Mouse (Mus musculus): ENCODE results near the gene Fam102a.

DNA sequence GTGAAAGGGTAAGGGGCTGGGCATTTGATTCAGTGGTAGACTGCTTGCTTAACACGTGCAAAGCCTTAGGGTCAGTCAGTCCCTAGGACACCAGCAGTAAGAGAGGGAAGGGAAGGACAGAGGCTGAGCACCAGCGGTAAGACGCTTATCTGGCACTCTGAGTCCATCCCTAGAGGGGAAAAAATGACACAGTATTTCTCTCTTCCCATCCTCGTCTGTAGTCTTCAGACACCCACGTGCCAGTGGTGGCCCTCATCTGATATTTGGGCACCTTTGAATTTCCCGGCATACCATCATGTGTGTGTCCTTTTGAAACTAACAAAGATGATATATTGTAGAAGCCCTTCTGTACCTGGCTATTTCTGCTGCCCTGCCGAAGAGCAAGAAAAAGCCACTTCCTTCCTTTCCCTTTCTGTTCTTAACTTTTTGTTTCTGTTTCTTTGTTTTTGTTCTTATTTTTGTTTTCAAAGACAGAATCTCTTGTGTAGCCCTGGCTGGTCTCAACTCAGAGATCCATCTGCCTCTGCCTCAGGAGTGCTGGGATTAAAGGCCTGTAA, 18.5 kb downstream of the Fam102a start:
- no peak for TF ChIP-seq POLR2A (IDR thresholded peaks at IDR 0.05; ENCODE audit: low read depth, low read length)
- TF ChIP-seq CTCF (IDR thresholded peaks at IDR 0.05; ENCODE audit: extremely low read depth, insufficient read depth, insufficient read length, insufficient replicate concordance): no peak
